Mouse (Mus musculus) bone marrow macrophage, adult 2 months (primary cell): Measurements from ENCODE around the gene Serpinb1c. TPM values are rescaled to one million over a fixed set of nuclear protein-coding genes. Genes with fewer than 3 reads are reported as not detected.
A peak's percentile ranks its signal among the peaks of the same experiment; 100 is the strongest.
"Not testable (repeated sequence)": the region's sequence is repeated elsewhere in the genome, so short reads cannot be mapped to it uniquely, and the experiment has no call there.

Experiments used
- H3K27ac ChIP-seq: 2 replicates; pipeline ENCODE4 v1.5.1; 2012; ENCODE audit warnings: low read depth, low read length; ENCODE audit not compliant: insufficient read depth
- H3K4me1 ChIP-seq: 2 replicates; pipeline ENCODE4 v1.6.1; 2012; ENCODE audit warnings: low read length; ENCODE audit not compliant: control insufficient read depth, insufficient read depth
- H3K4me3 ChIP-seq: 2 replicates; pipeline ENCODE4 v1.5.1; 2012; ENCODE audit warnings: mild to moderate bottlenecking, low read length, moderate library complexity; ENCODE audit not compliant: insufficient read depth
- CTCF ChIP-seq: IDR thresholded peaks from 2 replicates; pipeline ENCODE4 v1.5.1; 2012; ENCODE audit warnings: low read depth, mild to moderate bottlenecking, low read length, moderate library complexity
- POLR2A ChIP-seq: IDR thresholded peaks from 2 replicates; pipeline ENCODE4 v1.6.1; 2012; ENCODE audit warnings: mild to moderate bottlenecking, low read depth, low read length, borderline replicate concordance
- polyA plus RNA-seq: library from polyadenylated mRNA; stranded (reverse); fragments of >200 nt; gene quantifications from 2 replicates; pipeline ENCODE4 v1.2.4, GENCODE M21; 2012; ENCODE audit not compliant: missing spikeins, insufficient read depth, insufficient read length

Serpinb1c gene
- polyA plus RNA-seq, 1 experiment = 1.4 TPM

GRCm38 (mm10) chr13:32866484-32866883, 31.5 kb downstream of the Serpinb1c start:
- peaks cover 4% of the 10 kb centered on the region for H3K4me1 ChIP-seq
- H3K27ac ChIP-seq = no peak overlapping the region
- no peak overlapping the region for H3K4me3 ChIP-seq
- TF ChIP-seq CTCF (peak; percentile 83), POLR2A (no peak)

DNA sequence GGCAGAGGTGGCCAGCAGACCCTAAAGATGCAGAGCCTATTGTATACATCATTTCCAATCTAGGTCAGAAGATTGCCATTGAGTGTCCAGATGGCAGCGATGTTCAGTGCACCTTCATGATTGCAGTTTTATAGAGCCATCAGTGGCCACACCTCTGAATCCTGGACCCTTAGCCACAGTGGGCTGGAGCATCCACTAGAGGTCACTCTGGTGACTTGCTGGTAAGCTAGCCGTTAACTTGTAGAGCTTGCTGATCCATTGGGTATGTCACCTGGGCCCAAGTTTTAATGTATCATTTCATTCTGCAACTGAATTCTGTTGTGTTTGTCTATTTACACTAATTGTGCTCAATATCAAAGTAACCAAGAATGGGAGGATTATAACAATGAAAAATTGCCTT, 32.4 kb downstream of the Serpinb1c start:
- H3K4me1 ChIP-seq = peaks cover 4% of the 10 kb centered on the region
- H3K27ac ChIP-seq = no peak overlapping the region
- no peak for TF ChIP-seq POLR2A
- no peak for TF ChIP-seq CTCF
- no peak overlapping the region for H3K4me3 ChIP-seq

- not testable (repeated sequence) for H3K4me3 ChIP-seq, H3K4me1 ChIP-seq, H3K27ac ChIP-seq
Observed at GRCm38 (mm10) chr13:32864529-32864928, 33.5 kb downstream of the Serpinb1c start.

GRCm38 (mm10) chr13:32863456-32863855, 34.6 kb downstream of the Serpinb1c start:
- H3K4me1 ChIP-seq = peaks cover 4% of the 10 kb centered on the region
- no peak overlapping the region for H3K4me3 ChIP-seq
- TF ChIP-seq POLR2A (no peak), CTCF (no peak)
- H3K27ac ChIP-seq = no peak overlapping the region

DNA sequence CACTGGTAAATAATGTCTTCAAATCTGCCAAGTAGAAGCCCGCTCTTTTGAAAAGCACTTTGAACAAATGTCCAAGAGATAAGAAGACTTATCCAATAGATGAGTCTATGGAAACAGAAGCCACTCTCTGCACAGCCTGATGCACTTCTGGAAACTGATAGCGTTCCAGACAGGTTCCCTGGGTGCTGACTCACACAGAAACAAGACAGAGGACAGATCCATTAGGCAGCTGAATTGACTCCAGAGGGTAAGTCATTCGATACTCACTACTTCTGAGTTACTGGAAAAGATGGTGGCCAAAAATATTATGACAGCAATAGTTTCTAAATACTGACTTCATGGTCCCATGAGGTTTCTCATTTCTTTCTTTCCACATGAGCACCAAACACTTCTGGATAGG, 37.2 kb downstream of the Serpinb1c start:
- Histone ChIP-seq H3K4me3 (no peak overlapping the region), H3K27ac (no peak overlapping the region), H3K4me1 (peaks cover 4% of the 10 kb centered on the region)
- TF ChIP-seq CTCF (no peak), POLR2A (no peak)

DNA sequence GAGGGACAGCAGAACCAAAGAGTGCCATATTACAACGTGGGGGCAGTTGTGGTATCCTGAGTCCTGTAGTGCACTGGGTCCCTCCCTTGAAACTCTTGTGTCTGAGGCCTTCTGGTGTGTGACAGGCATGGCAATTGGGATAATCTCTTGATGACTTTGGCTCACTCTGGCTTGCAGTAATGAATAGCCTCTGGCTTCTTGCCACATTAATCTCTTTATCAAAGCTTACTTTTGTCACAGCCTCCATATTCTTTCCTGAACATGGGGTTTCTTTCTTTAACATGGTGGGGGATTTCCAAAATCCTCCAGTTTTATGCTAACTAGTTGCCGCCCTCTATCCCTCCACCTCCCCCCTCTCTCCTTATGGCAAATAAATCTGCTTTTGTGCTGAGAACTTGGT, 44.9 kb downstream of the Serpinb1c start:
- Histone ChIP-seq H3K27ac (no peak overlapping the region), H3K4me1 (peaks cover 16% of the 10 kb centered on the region), H3K4me3 (no peak overlapping the region)
- TF ChIP-seq CTCF = no peak
- no peak for TF ChIP-seq POLR2A

DNA sequence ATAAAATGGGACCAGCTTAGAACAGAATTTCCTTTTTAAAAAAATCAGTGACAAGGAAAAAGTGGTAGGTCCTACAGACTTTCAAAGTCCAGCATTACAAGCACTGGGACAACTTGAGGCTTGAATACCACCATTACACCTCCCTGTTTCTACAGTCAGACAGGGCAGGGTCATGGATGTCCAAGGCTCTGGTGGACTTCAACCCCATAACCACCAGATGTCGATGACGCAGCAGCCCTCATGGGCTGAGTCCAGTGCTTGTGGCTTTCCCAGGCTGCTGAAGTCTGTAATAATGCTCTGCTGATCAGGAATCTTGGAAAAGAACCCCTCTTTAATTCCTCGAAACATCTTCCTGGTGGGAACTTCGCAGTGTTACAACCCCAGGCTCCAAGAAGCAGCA, 45.5 kb downstream of the Serpinb1c start:
- Histone ChIP-seq H3K4me1 (peaks cover 16% of the 10 kb centered on the region), H3K4me3 (no peak overlapping the region), H3K27ac (no peak overlapping the region)
- TF ChIP-seq CTCF (no peak), POLR2A (no peak)

- Histone ChIP-seq H3K4me1 (peaks cover 16% of the 10 kb centered on the region), H3K27ac (no peak overlapping the region), H3K4me3 (no peak overlapping the region)
- TF ChIP-seq CTCF (peak; percentile 35; the same call in 1 of the 2 replicates), POLR2A (no peak)
Observed at GRCm38 (mm10) chr13:32851967-32852366, 46.0 kb downstream of the Serpinb1c start.

- TF ChIP-seq POLR2A (no peak), CTCF (no peak)
- Histone ChIP-seq H3K27ac (no peak within 1 kb of the TSS), H3K4me3 (no peak within 1 kb of the TSS), H3K4me1 (peaks cover 16% of the 10 kb centered on the region)
Observed at GRCm38 (mm10) chr13:32850668-32851404, 47.2 kb downstream of the Serpinb1c start, which contains the start of gene Serpinb1a. Gene Serpinb1a (minus strand): TSS chr13:32851185.

DNA sequence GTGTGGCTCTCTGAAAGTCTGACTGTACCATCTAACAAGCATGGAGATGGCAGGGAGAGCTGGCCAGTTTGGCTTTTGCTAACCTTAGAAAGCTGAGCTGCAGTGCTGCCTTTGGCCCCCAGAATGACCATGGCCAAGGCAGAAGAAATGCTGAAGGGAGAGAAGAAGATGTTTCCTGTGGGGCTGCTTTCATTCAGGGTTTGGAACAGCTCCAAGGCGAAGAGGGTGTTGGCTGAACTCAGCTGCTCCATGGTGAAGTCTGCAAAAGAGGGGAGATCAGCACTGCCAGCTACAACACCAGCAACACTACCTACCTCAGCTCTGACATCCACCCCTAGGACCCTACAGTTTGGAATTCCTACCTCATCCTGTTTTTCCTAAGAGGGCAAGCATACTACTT, 47.9 kb downstream of the Serpinb1c start:
- Histone ChIP-seq H3K4me1 (peaks cover 16% of the 10 kb centered on the region), H3K4me3 (no peak overlapping the region), H3K27ac (no peak overlapping the region)
- TF ChIP-seq CTCF = no peak
- TF ChIP-seq POLR2A = no peak

DNA sequence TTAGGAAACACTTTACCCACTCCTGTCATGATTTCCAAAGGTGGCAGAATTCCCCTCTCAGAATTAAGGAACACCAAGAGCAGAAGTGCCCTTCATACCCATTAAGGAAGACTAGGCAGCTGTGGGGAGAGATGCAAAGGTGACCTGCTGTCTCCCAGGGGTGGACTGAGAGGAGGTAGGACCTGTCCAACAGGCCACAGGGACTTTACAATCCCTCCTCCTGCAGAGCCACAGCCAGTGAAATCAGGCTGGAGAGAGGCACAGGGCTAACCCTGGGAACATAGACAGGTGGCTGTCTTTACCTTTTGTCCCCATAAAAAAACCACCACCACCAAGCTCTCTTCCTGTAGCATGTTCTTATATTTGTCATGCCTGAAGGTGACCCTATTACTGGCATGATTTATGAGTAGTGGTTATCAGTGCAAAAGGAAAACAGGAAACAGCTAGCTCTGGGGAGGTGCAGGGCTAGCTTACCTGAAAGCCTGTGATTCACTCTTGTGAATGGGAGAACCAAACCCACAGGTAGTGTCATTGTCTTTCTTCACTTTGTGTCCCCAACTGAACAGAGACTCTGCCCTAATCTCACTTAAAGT, 48.4 kb downstream of the Serpinb1c start:
- TF ChIP-seq CTCF = no peak
- no peak for TF ChIP-seq POLR2A
- no peak overlapping the region for H3K4me3 ChIP-seq
- peaks cover 16% of the 10 kb centered on the region for H3K4me1 ChIP-seq
- no peak overlapping the region for H3K27ac ChIP-seq
